Mouse (Mus musculus) hindbrain, embryonic 10.5 days (tissue): ENCODE results near the gene Zfp945. TPM values are rescaled to one million over a fixed set of nuclear protein-coding genes. Genes with fewer than 3 reads are reported as not detected.
A peak's percentile ranks its signal among the peaks of the same experiment; 100 is the strongest.
"Not testable (repeated sequence)": the region's sequence is repeated elsewhere in the genome, so short reads cannot be mapped to it uniquely, and the experiment has no call there.

Source experiments
- DNase-seq: peaks from one replicate; pipeline ENCODE4 v3.0.0-alpha.2; 2017; ENCODE audit warnings: low spot score
- H3K27ac ChIP-seq: fragments of 300-500 bp; sonication (generic); 2 replicates; pipeline ENCODE4 v1.5.1; 2016; ENCODE audit warnings: mild to moderate bottlenecking, moderate library complexity
- H3K27me3 ChIP-seq: fragments of 300-500 bp; sonication (generic); 2 replicates; pipeline ENCODE4 v1.6.1; 2016; ENCODE audit warnings: mild to moderate bottlenecking; ENCODE audit not compliant: poor library complexity, insufficient read depth, severe bottlenecking
- H3K36me3 ChIP-seq: fragments of 300-500 bp; sonication (generic); 2 replicates; pipeline ENCODE4 v1.6.1; 2016; ENCODE audit warnings: mild to moderate bottlenecking, moderate library complexity
- H3K4me1 ChIP-seq: fragments of 300-500 bp; sonication (generic); replicated peaks from 2 replicates; pipeline ENCODE4 v1.6.1; 2016; ENCODE audit warnings: mild to moderate bottlenecking
- H3K4me3 ChIP-seq: fragments of 300-500 bp; sonication (generic); 2 replicates; pipeline ENCODE4 v1.5.1; 2016; ENCODE audit warnings: mild to moderate bottlenecking, moderate library complexity
- H3K9me3 ChIP-seq: fragments of 300-500 bp; sonication (generic); 2 replicates; pipeline ENCODE4 v1.6.1; 2016; ENCODE audit warnings: mild to moderate bottlenecking, moderate library complexity
- WGBS: fragments of 180-500 bp; shearing (Covaris S2); methylation state at CpG from one replicate; pipeline ENCODE4 v1.1.7; 2016; 5-methylcytosine and 5-hydroxymethylcytosine counted together
- polyA plus RNA-seq: library from polyadenylated mRNA; unstranded; fragments of >200 nt; fragmentation: Nextera tagmentation; extraction: Ambion mirVana; gene quantifications from 2 replicates; pipeline ENCODE4 v1.2.1, GENCODE M21; 2016

The Zfp945 gene
- polyA plus RNA-seq, result 14.0 and 16.9 TPM in 2 replicates

DNA sequence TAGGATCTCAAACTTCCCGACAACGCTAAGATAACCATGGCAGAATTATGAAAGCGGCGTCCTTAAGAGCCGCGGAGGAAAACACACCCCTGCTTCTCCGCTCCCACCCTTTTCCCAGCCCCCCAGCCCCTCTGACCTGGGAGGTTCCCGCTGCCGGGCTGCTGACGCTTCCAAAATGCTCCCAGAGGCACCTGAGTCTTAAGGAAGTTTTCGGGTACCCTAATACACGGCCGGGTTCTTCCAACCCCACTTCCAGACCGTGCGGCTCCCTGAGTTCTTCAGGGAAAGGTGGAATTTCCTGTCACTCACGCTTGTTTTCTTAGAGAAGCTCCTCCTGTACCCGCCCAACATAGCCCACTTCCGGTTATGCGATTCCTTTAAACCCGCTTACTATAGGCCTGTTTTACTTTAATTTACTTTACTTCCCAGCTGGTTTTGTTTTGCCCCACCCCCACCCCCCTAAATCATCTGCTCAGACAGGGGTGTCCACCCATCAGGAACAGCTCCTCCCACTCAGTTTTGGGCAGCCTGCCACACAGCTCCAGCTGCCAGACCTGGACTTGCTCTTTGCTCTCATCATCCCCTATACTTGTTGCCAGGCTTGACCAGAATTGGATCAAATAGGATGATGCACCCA is at the start of gene Zfp945:
Gene Zfp945 (minus strand): TSS at position 290 of the 637 bp plus-strand sequence.
- peak within 1 kb of the TSS; percentile 80 for H3K4me3 ChIP-seq
- peaks cover 35% of the 10 kb centered on the region for H3K36me3 ChIP-seq
- peak; percentile 71 for DNase-seq
- H3K4me1 ChIP-seq, result peaks cover 12% of the 10 kb centered on the region
- no peaks in the 10 kb centered on the region for H3K9me3 ChIP-seq
- under 1% methylated on average over 20 of the region's 20 CpGs for WGBS
- peak within 1 kb of the TSS; percentile 93 for H3K27ac ChIP-seq
- H3K27me3 ChIP-seq, result no peaks in the 10 kb centered on the region

DNA sequence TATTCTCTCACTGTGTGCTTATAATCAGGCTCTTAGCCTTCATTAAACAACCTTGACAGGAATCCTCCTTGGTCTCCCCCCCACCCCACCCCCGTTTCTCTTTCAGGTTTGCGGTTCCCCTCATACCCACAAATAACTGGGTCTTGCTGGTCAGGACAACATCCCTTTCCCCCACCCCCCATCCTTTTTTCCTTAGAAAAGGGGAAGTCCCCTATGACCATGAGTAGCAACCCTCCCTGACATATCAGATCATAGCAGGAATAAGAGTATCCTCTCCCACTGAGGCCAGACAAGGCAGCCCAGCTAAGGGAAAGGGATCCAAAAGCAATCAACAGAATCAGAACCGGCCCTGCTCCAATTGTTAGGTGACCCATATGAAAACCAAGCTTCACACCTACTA is 21.4 kb upstream of the Zfp945 start:
- 93% methylated on average over 3 of the region's 3 CpGs for WGBS
- H3K27ac ChIP-seq, result no peak overlapping the region
- no peaks in the 10 kb centered on the region for H3K27me3 ChIP-seq
- DNase-seq, result no peak
- H3K9me3 ChIP-seq, result peaks cover 40% of the 10 kb centered on the region
- no peaks in the 10 kb centered on the region for H3K4me1 ChIP-seq
- no peak overlapping the region for H3K4me3 ChIP-seq
- H3K36me3 ChIP-seq, result no peaks in the 10 kb centered on the region

DNA sequence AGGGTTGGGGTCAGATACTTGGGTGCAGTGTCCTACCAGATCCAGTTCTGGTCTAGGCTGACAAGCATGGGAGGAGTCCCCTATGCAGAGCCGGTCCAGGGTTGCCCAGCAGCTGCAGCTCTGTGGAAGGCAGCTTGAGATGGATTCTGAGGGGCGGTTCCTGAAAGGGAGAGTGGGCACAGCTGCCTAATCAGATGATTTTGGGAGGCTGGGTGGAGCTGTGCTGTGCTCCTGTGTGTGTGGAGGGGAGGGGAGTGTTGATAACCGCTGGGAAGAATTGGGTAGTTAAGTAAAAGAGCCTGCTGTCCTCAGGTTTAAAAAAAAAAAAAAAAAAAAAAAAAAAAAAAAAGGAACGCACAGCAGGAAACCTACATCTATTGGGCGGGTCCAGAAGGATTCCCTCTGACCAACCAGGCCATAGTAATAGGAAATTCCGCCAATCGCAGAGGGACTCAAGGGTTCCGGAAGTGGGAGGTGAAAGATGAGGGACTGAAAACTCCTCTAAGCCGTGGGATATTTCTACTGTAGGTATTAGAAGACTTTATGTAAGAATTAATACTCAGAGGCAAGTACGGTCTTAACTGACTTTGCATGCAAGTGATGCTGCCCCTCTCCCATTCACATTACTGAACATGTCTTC is 17.2 kb upstream of the Zfp945 start:
- peaks cover 17% of the 10 kb centered on the region for H3K9me3 ChIP-seq

DNA sequence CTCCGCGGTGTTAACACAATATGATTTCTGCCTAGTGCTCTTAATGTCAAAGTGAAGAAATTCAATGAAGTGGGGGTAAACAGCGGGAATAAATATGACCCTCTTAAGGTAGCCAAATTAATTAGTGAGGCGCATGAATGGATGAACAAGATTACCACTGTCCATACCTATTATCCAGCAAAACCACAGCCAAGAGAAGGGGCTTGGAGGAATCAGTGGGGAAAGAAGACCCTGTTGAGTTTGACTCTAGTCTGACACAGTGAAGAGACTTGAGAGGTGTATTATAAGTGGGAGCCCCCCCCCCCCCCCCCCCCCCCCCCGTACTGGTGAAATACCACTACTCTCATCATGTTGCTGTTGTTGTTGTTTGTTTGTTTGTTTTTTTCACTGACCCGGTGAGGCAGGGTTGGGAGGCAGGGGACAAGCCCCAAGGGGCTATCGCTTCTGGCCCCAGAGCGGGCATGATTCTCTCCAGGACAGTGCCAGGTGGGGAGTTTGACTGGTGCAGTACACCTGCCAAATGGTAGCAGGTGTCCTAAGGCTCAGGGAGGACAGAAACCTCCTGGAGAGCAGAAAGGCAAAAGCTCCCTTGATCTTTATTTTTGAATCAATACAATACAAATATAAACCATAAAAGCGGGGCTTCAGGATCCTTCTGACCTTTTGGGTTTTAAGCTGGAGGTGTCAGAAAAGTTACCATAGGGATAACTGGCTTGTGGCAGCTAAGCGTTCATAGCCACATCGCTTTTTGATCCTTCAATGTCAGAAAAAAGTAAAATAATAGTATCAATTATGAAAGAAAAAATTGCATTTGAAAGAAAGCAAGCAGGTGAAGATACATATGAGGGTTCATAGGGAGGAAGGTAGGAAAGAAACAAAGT is 10.7 kb upstream of the Zfp945 start:
- Histone ChIP-seq H3K27ac (no peak overlapping the region), H3K36me3 (no peaks in the 10 kb centered on the region), H3K9me3 (peaks cover 10% of the 10 kb centered on the region), H3K4me1 (no peaks in the 10 kb centered on the region), H3K27me3 (no peaks in the 10 kb centered on the region), H3K4me3 (no peak overlapping the region)
- 95% methylated on average over 10 of the region's 11 CpGs for WGBS
- DNase-seq, result no peak

More for the DNA sequence above, 17.2 kb upstream of the Zfp945 start:
- Histone ChIP-seq H3K4me1 (no peaks in the 10 kb centered on the region), H3K4me3 (no peak overlapping the region), H3K27me3 (no peaks in the 10 kb centered on the region), H3K36me3 (no peaks in the 10 kb centered on the region), H3K27ac (no peak overlapping the region)
- no peak for DNase-seq
- 63% methylated on average over 10 of the region's 10 CpGs for WGBS

DNA sequence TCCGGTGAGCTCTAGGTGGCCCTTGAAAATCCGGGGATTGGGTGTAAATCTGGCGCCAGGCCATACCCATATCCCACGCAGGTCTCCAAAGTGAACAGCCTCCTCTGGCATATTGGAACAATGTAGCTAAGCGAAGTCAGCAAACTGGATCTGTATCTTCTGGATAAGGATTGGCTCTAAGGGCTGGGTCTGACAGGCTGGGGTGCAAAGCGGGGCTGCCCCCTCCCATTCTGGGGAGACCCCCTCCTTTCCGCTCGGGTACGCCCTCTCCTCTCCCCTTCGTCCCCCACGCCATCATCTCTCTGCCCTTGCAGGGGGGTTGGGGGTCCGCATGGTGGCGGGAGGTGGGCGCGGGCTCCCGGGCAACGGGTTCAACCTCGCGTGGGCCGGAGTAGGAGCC is 9.4 kb upstream of the Zfp945 start:
- peak; percentile 5 for DNase-seq
- H3K36me3 ChIP-seq, result no peaks in the 10 kb centered on the region
- no peaks in the 10 kb centered on the region for H3K27me3 ChIP-seq
- 88% methylated on average over 20 of the region's 20 CpGs for WGBS
- no peak overlapping the region for H3K4me3 ChIP-seq
- no peak overlapping the region for H3K27ac ChIP-seq
- H3K9me3 ChIP-seq, result peaks cover 10% of the 10 kb centered on the region
- no peaks in the 10 kb centered on the region for H3K4me1 ChIP-seq

DNA sequence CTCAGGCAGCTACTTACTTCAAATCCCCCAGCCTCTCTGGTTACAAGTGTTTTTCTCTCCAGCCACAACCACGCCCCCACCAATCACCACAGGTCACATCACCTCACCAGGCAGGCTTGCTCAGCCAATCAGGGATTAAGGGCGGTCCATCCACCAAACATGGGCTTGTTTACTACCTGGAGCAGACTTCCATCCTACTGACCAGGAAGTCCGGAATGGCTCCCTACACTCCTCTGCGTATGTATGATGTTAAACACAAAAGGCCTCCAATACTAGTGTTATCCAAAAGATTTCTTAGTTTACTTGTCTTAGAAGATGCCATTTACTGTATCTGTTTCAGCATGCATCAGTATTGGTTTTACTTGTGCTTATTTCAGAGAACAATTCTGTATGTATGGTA is 8.6 kb upstream of the Zfp945 start:
- 96% methylated on average over 4 of the region's 4 CpGs for WGBS
- H3K36me3 ChIP-seq, result not testable (repeated sequence)

DNA sequence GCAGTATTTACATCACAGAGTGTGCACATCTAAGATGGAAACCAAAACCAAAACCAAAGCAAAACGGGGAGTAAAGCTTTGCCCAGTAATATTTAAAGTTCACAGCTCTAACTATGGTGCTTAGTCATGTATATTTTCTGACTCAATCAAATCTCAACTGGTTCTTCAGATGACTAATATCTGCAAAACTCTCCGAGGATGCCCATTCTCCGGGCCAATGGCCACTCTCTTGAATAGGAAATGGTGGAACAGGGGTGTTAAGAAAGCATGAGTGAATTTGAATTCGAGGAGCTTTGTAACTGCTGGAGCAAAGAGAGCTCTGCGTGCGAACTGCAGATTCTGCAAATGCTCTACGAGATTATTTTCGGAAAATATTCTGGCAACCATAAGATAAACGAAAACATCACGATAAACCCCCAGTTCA is 501 bp downstream of the Zfp945 start:
- DNase-seq, result no peak
- Histone ChIP-seq H3K9me3 (0 out of 2 replicates have a peak, but pooled peaks cover 1% of the 10 kb centered on the region), H3K27me3 (no peaks in the 10 kb centered on the region), H3K27ac (peak overlapping the region; percentile 93), H3K4me1 (peaks cover 12% of the 10 kb centered on the region), H3K4me3 (peak overlapping the region; percentile 80), H3K36me3 (peaks cover 41% of the 10 kb centered on the region)
- WGBS, result 4% methylated on average over 10 of the region's 10 CpGs

More for the DNA sequence above, 8.6 kb upstream of the Zfp945 start:
- not testable (repeated sequence) for DNase-seq, H3K27me3 ChIP-seq, H3K4me3 ChIP-seq, H3K4me1 ChIP-seq, H3K9me3 ChIP-seq, H3K27ac ChIP-seq

DNA sequence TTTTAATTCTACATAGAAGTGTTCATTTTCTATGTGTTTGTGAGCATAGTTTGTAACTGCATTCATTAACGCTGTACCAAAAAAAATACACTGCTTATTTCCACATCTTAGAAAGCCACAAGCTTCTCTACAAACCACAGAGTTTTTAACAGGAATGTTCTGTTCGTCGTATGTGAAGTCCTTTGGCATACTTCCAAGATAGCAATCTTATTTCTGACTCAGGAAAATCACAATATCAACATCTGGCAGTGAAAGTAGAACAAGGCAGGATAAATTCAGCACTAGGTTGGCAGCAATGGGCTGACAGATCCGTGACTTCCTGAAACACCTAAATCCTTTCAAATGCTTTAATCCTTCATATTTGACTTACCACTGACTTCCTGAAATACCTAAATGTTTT is 45.8 kb downstream of the Zfp945 start:
- H3K4me3 ChIP-seq, result no peak overlapping the region
- no peak overlapping the region for H3K27ac ChIP-seq
- no peaks in the 10 kb centered on the region for H3K36me3 ChIP-seq
- peaks cover 9% of the 10 kb centered on the region; the same call in 1 of the 2 replicates for H3K4me1 ChIP-seq
- H3K27me3 ChIP-seq, result no peaks in the 10 kb centered on the region
- DNase-seq, result no peak
- H3K9me3 ChIP-seq, result peaks cover 1% of the 10 kb centered on the region; the same call in 1 of the 2 replicates
- 89% methylated on average over 4 of the region's 4 CpGs for WGBS

DNA sequence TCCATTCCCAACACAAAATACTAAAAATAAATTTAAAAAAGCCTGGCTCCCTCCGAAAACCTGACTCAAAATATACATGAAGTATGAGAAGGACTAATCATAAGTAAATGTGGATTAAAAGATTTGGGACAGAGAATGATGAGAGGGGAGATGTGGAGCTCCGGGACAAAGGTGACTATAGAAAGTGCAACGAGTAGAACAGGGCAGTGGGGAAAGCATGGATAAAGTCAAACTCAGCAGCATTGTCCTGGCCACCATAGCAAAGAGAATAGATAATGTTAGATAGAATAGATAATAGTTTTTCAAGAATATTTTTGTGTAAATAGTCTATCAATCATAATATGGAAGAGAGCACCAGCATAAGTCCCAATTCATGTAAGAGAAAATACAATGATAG is 48.7 kb downstream of the Zfp945 start:
- H3K36me3 ChIP-seq, result peaks cover 16% of the 10 kb centered on the region
- H3K4me1 ChIP-seq, result peaks cover 10% of the 10 kb centered on the region; the same call in 1 of the 2 replicates
- 71% methylated on average over 3 of the region's 3 CpGs for WGBS
- H3K9me3 ChIP-seq, result no peaks in the 10 kb centered on the region
- no peak for DNase-seq
- peak overlapping the region; percentile 94; the same call in 1 of the 2 replicates for H3K27ac ChIP-seq
- peak overlapping the region; percentile 73 for H3K4me3 ChIP-seq
- H3K27me3 ChIP-seq, result no peaks in the 10 kb centered on the region

DNA sequence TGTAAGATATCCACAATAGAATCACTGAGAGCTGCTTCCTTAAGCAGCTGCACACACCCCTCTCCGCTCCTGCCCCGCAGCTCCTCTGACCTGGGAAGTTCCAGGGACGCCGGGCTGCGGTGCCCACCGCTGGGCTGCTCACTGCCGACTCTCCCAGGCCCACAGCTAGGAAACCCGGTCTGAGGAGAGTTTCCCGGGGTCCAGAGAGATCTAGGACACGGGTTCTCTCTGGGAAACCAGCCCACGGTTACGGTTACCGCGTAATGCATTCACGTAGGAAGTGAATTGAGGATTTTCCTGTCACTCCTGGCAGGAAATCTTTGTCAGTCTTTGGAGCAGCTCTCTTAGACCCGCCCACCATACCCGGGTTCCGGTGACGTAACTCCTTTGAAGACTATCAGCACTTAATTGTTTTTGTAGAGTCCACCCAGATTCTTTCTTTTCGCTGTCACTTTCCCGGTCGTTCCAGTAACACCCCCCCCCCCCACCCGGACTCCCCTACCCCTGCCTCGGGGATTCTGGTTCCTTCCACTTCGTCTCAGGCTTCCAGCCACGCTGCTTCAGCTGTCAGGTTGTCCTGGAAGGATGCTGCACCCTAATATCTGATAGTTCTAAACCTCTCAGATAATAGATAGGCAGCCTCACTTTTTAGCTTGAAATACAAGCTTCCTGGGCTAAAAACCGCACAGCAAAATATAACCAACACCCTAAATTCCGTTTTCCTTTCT is 49.3 kb downstream of the Zfp945 start:
- Histone ChIP-seq H3K36me3 (peaks cover 16% of the 10 kb centered on the region), H3K4me1 (peaks cover 10% of the 10 kb centered on the region; the same call in 1 of the 2 replicates), H3K4me3 (peak overlapping the region; percentile 73), H3K27me3 (no peaks in the 10 kb centered on the region), H3K9me3 (no peaks in the 10 kb centered on the region), H3K27ac (peak overlapping the region; percentile 94)
- WGBS, result 1% methylated on average over 28 of the region's 28 CpGs
- DNase-seq, result peak; percentile 88

DNA sequence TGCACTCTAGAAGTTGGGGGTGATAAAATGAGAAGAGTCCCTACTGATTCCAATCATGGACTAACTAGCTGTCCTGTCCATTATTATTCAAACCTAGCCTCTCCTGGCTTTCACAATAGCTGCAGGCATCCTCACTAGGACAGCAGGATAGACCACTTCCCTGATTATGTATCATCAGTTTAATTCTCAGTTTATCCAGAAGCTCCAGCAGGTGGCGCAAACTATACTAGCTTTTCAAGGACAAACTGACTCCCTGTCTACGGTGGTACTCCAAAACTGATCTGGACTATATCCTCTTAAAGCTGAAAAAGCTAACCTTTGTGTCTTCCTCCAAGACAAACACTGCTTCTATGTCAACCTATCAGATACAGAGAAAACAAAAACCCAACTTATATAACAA is 67.2 kb downstream of the Zfp945 start:
- 63% methylated on average over 2 of the region's 2 CpGs for WGBS
- Histone ChIP-seq H3K9me3 (peaks cover 37% of the 10 kb centered on the region), H3K27ac (no peak overlapping the region), H3K4me1 (no peaks in the 10 kb centered on the region), H3K4me3 (no peak overlapping the region), H3K27me3 (no peaks in the 10 kb centered on the region), H3K36me3 (peaks cover 6% of the 10 kb centered on the region)
- no peak for DNase-seq
